Mouse (Mus musculus) adipocyte (in vitro differentiated cells): ENCODE data around the gene Arf5.

Source experiments
- DNase-seq: peaks from one replicate; pipeline ENCODE4 v3.0.0-alpha.2; 2016; ENCODE audit warnings: low spot score

Gene Arf5

DNA sequence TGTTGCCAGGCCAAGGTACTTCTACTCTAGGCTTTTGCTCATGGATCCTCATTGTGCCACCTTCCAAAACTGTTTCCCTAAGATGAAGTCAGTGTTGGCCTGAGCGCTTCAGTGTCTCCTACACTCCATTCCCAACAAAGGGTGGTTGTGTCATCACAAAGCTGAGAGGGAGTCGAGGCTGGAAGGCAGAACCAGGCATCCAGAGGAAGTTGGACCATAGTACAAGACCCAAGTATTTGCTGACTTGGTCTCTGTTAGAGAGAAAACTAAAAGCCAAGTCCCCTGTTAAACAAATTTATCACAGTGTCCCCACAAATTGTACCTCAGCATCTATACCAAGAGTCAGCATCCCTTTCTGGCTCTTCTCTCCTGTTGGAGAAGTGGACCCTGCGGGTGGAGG lies 4.9 kb downstream of the Arf5 start, which contains the start of gene Gcc1:
Gene Gcc1 (minus strand): TSS at position 101 of the 400 bp plus-strand sequence.
- no peak for DNase-seq

DNA sequence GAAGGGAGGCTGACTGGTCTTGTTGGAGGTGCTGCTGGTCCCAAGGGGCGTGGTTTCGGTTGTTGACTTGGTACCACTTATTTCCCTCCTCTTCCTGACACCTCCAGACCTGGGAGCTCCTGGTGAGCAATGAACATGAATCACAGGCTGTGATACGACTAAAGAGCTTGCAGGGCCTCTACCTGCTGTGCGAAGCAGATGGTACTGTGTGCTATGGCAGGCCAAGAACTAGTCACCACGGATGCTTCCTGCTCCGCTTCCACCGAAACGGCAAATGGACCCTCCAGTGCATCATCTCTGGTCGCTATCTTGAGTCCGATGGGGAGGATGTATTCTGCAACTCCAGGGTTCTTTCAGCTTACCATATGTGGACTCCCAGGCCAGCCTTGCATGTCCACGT lies 6.5 kb downstream of the Arf5 start:
- DNase-seq, result no peak

DNA sequence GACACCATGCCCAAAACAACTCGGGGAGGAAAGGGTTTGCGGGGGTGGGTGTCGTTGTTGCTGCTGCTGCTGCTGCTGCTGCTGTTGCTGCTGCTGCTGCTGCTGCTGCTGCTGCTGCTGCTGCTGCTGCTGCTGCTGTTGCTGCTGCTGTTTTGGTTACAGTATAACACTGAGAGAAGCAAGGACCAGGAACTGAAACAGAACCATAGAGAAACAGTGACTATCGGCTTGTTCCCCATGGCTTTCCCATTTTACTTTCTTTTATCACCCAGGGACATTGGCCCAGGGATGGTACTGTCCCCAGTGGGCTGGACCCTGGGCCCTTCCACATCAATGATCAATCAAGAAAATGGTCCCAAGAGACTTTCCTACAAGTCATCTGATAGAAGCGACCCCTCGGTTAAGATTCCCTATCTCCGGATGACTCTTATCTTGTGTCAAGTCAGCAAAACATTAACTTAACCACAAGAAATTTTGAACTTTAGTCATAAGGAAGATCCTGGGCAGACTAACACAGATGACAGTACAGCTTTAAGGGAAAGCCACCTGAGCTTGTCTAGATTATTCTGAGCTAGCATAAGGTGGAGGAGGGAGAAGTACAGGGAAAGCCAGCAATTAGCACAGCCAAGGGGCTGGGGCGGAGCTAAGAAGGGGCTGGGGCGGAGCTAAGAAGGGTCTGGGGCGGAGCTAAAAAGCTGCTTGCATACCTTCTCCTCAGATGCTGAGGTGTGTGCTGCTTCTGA lies 7.6 kb downstream of the Arf5 start:
- DNase-seq, result no peak

DNA sequence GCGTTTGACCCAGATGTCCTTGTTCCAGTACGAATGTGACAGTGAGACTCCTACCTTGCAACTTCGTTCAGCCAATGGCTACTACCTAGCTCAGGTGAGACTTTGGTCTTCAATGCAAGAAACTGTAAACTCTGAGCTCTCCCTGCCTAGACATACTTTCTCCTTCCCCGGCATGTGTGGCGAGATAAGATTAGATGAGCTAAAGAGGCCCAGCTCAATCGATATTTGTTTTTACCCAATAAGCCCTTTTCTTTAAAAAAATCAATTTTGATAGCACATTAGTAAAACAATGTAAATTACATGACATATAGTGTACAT lies 8.1 kb downstream of the Arf5 start:
- DNase-seq, result no peak

DNA sequence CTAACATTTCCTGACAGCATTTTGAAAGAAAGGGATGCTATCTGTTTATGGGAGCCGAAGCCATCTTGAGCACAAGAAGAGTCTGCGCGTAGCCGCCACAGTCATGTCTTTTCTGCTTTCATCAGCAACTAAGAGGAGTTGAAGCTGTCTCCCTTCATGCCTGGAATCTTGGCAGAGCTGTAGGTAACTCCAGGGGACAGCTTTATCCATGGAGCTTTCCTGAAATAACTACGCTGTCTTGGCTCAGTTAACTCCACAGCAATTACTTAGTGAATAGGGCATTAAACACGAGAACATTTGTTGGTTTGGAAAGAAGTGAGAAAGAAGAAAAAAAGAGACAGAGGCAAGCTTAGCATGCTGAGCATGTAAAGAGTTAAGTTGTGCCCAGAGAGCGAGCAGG lies 24.6 kb downstream of the Arf5 start:
- DNase-seq, result no peak

DNA sequence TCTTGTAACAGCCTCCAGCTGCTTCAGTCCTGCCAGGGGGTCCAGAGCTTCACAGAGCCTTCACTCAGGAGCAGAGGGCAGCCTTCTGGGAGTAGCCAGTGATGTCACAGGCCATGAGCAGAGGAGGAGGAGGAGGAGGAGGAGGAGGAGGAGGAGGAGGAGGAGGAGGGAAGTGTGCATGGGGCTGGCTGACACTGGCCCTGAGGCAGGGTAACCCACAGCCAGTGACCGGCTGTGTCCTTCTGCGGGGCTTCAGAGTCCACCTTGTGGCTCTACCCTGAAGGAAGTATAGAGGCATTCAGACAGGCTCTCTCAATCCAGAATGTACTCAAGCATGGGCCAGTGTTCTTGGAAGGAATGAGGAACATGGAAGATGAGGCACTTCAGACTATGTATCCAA lies 25.9 kb downstream of the Arf5 start, which contains the start of gene Pax4:
Gene Pax4 (minus strand): TSS at position 101 of the 400 bp plus-strand sequence.
- DNase-seq, result no peak

DNA sequence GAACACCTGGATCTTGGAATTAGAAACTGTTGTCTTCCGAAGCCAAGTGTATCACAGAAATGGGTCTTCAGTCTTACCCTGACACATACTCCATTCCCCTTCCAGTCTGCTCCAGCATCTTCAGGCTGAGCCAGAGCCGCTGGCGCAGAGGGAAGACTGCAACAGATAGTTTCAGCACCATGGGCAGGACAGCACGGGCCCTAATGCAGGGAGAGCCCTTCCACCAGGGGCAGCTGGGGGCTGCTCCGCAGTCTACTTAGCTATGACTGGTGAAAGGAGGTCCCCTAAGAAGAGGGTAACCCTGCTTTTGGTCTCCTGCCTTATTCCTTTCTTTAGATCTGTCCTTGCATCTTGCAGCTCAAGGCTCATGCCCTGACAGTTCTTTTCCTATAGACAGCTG lies 27.1 kb downstream of the Arf5 start:
- no peak for DNase-seq

DNA sequence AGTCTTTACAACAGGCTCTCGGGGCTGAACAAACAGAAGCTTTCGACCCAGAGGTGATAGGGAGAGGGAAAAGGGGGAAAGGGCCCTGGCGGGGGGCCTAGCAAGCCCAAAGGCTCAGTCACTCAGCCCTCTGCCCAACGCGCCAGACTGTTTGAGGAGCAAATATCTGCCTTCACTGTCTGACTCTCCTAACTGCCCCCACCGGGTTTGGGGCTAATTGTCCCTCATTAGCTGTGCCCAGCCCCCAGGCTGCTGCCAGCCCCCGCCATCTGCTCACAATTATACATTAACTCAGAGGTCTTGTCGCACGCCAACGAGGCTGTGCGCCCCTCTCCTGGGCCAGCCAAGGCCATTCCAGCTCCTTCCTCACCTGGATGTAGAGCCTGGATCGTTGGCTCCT lies 27.6 kb downstream of the Arf5 start:
- no peak for DNase-seq

DNA sequence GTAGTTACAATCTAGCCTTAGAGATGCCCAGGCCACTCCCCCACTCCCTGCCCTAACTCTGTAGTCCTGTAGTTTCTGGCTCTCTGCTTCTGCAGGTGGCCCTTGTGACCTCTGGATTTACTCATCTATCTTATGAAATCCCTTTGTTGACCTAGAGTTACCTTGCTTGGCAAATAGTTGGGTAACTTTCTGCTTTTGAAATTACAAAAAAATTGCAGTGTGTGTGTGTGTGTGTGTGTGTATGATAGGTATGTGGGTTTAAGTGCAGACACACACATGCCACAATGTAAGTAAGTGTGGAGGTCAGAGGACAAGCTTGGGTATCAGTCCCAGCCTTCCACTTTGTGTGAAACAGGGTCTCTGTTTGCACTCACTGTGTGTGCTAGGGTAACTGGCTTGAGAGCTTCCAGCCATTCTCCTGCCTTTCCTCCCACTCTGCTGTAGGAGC lies 35.9 kb downstream of the Arf5 start:
- DNase-seq, result no peak

DNA sequence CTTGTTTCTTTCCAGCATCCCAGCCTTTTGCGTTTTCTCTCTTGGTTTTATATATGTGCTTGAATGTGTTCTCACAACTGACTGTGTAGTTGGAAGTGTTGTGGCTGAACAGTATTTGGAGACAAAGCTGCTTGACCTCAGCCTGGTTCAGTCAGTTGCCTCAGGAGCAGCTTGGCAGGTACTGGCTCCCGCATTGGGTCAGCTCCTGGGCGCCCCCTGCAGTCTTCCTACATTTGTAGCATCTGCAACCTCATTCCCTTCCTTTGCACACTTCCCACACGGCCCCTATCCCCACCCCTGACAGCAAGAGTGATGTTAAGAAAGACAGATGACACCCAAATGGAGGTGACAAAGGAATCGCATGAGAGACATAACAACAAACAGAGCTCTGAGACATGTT lies 37.2 kb downstream of the Arf5 start:
- peak; percentile 57 for DNase-seq

DNA sequence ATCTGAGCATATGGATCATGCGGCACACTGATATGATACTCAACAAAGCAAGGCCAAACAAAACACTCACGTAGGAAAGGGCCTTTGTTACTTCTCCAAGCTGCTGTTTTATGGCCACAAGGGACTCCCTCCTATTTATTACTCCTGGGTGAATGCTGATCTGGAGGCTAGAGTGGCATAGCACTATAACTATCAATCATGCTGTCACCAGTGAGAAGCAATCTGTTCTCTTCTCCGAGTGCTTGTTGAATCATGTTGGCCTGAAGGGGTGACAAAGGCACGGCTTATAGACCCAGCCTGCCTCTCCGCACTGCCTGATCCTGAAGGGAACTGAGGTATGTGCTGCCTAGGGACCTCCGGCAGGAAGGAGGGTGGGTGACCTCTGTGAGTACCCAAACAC lies 41.3 kb downstream of the Arf5 start:
- no peak for DNase-seq

DNA sequence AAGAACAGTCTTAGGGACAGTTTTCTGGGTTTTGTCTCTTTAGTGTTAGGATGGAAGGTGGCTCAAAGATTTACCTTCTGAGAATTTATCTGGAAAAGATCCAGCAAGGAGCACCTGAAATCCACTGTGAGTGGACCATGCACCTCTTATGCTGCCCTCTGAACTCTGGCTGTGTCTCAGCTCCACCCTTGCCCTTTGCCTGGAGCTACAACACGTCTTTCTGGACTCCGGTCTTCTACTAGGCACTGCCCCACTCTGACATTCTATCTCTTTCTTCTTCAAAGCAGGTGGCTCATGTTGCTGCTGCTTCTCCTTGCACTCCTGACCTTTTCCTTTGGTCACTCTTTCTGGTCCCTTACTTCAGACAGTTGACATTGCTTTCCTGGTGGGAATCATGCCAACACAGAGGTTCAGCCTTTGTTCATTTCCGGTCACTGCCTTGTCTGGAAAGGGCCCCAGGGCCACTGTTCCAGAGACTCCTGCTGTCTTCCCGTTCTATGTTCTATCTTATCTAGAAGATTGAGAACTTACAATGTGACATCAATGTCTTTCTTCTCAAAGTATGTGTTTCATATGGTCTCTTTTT lies 46.8 kb downstream of the Arf5 start:
- DNase-seq, result no peak

DNA sequence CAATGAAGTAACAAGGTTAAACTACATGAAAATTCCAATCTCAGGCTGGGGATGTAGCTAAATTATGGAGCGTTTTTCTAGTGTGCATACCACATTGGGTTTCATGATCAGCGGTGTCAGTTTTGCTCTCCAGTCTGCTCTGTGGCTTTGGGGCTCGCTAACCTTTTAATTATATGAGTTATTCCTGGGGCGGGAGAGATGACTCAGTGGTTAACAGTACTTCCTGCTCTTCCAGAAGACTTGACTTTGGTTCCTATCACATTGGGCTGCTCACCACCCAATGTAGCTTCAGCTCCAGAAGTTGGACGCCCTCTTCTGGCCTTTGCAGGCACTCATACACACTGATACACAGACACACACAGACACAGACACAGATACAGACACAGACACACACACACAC lies 47.3 kb downstream of the Arf5 start:
- DNase-seq, result no peak

DNA sequence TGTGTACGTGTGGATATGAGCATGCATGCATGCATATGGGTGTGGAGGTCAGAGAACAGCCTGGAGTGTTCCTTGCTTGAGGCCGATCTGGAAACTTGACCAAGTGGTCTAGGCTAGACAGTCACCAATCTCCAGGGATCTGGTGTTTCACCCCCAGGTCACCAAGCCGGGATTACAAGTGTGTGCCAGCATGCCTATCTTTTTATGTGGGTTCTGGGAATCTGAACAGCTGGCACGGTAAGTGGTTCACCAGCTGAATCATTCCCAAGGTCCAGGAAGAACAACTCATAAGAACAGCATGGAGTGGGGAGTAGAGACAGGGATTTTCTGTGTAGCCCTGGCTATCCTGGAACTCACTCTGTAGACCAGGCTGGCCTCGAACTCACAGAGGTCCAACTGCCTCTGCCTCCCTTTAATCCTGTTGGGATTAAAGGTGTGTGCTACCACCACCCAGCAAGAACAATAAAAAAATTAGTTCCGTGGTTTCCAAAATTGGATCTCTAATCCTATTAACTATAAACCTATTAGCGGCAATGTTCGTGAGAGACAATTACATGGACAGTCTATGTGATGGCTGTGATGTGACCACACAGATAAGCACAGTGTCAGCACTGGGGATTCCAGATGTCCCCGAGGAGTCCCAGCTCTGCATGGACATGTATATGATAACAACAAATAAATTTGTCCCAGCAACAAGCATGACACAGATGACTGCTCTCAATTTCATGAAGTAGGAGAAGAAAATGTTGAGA lies 48.1 kb downstream of the Arf5 start:
- no peak for DNase-seq

DNA sequence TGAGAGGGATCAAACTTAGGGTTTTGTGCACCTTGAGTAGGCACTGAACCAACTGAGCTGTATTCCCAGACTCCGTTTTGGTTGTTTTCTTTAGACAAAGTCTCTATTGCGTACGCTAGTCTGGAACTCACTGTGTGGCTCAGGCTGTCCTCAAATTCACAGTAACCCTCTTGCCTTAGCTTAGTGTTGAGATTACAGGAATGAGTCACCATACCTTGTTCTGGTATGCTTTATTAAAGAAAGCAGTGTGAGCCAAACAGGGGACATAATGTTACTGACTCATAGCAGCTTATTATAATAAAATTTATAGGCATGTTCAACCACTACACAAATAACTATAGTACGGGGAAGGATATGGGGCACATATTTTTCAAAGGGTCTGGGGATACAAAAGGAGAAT lies 50.9 kb downstream of the Arf5 start:
- DNase-seq, result no peak

DNA sequence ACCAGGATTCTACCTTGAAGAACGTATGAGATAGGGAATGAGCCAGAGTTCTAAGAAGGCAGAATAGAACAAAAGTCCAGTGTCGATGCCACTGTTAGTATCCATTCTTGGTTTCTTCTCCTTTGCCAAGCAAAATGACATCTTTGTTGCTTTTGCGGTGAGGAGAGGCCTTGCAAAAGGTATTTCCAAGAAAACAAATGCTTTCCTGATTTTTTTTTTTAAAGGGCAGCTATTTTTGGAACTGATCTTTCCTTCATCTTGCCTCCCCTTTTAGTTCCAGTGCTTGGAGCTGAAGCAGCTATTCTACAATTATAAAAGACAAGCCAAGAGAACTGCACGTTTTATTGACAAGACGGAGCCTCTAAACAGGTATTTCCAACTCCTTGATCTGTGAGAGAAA lies 51.5 kb downstream of the Arf5 start, which contains the start of gene Snd1:
Gene Snd1 (plus strand): TSS at position 301 of the 400 bp plus-strand sequence.
- no peak for DNase-seq
